Mouse (Mus musculus) cerebellum, adult 2 months (tissue): Measurements from ENCODE around the gene Slc26a10.

Experiments
- CTCF ChIP-seq: fragments of 200-500 bp; IDR thresholded peaks from 2 replicates; pipeline ENCODE4 v1.5.1; 2011; ENCODE audit warnings: low read depth, mild to moderate bottlenecking, control low read depth, low read length, moderate library complexity, borderline replicate concordance; ENCODE audit not compliant: insufficient read depth
- POLR2A ChIP-seq: fragments of 200-500 bp; IDR thresholded peaks from 2 replicates; pipeline ENCODE4 v1.6.1; 2011; ENCODE audit warnings: low read length, control low read depth, borderline replicate concordance; ENCODE audit not compliant: insufficient read depth

DNA sequence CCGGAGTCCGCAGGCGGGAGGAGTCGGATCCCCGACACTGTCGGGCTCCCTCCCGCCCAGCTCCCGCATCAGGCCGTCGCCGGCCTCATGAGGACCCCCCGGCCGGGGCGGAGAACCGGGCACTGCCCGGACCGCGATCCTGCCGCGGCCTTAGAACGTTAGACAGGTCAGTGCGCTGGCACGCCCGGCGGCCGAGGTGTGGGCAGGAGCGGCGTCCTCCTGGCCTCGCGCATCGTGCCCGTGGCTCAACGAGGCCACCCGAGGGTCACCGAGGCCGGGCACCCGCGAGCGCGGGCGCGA, 15.1 kb downstream of the Slc26a10 start:
- no peak for TF ChIP-seq POLR2A
- no peak for TF ChIP-seq CTCF
